Mouse (Mus musculus) lung, postnatal 14 days (tissue): ENCODE data around the gene Acr.

Experiments
- DNase-seq: peaks from one replicate; pipeline ENCODE4 v3.0.0; 2021

Gene Acr

DNA sequence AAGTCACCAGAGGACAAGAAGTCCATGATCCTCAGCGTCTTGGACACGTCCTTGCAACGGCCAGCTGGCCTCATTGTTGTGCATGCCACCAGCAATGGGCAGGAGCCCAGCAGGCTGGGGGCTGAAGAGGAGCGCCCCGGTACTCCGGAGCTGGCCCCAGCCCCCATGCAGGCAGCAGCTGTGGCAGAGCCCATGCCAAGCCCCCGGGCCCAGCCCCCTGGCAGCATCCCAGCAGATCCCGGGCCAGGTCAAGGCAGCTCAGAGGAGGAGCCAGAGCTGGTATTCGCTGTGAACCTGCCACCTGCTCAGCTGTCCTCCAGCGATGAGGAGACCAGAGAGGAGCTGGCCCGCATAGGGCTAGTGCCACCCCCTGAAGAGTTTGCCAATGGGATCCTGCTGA is 19.3 kb upstream of the Acr start:
- no peak for DNase-seq

GRCm38 (mm10) chr15:89550506-89550905 is 17.6 kb upstream of the Acr start:
- no peak for DNase-seq

GRCm38 (mm10) chr15:89551733-89552132 is 16.4 kb upstream of the Acr start:
- DNase-seq = no peak

DNA sequence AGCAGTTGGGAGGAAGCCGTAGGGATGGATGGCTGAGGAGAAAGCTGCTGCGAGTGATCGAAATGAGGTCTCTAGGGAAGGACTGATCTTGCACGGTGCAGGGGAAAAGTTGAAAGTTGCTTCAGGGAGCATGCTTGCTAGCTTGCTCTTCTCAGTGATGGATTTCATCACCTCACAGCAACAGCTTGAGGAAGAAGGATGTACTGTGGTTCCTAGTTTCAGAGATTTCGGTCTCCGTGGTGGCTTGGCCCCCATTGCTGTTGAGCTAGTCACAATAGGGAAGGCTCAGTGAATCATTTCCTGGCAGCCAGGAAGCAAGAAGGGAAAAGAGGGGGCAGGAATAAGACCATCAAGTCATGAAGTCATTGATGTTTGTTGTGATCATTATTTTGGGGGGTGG is 12.5 kb upstream of the Acr start:
- no peak for DNase-seq

- DNase-seq = no peak
These were observed 11.5 kb upstream of the Acr start for GRCm38 (mm10) chr15:89556401-89557178.

GRCm38 (mm10) chr15:89557179-89557995 is 10.7 kb upstream of the Acr start:
- no peak for DNase-seq

DNA sequence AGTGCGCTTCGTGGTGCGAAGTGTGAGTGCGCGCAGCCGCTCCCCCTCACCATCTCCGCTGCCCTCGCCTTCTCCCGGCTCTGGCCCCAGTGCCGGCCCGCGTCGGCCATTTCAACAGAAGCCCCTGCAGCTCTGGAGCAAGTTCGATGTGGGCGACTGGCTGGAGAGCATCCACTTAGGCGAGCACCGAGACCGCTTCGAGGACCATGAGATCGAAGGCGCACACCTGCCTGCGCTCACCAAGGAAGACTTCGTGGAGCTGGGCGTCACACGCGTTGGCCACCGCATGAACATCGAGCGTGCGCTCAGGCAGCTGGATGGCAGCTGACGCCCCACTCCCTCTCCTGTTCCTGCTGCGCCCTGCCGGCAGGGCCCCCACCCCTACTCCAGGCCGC is 10.1 kb upstream of the Acr start:
- DNase-seq = no peak

GRCm38 (mm10) chr15:89559202-89559731 is 8.9 kb upstream of the Acr start:
- no peak for DNase-seq

GRCm38 (mm10) chr15:89572147-89572546 is 4.0 kb downstream of the Acr start:
- no peak for DNase-seq

DNA sequence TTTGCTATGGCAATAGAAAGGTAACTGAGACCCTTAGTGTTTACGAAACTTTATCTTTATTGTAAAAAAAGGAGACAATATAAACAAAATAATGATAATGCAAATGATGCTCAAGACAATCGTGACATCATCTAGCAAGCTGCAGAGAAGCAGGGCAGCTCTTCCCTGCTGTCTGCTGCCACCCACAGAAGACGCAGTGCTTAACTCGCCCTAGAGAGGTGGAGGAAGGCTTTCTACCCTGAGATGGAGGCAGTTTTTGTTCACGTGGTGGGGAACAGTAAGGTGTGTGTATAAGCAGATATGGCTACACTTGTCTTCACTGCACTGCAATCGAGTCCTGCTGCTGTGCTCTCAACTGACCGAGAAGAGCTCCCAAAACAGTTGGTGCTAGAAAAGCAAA is 14.4 kb downstream of the Acr start:
- DNase-seq = no peak

DNA sequence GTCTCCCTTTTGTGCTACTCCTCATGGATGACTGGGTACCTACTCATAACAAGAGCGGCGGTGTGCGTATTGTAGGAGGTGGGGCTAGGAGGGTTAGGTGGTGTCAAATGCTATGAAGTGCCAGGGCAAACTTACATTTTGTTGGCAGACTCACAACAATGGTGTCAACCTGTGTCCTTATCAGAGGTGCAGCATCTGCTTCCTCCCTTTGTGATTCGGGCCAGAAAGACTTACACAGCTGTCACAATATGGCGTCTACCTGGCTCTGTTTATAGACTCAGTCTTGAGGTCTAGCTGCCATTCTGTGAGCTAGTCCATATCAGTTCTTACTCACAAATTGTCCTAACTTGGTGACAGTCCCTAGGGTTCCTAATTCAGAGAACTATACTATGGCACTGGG is 17.0 kb downstream of the Acr start:
- no peak for DNase-seq

- DNase-seq = no peak
These were observed 17.5 kb downstream of the Acr start for GRCm38 (mm10) chr15:89585631-89586030.

DNA sequence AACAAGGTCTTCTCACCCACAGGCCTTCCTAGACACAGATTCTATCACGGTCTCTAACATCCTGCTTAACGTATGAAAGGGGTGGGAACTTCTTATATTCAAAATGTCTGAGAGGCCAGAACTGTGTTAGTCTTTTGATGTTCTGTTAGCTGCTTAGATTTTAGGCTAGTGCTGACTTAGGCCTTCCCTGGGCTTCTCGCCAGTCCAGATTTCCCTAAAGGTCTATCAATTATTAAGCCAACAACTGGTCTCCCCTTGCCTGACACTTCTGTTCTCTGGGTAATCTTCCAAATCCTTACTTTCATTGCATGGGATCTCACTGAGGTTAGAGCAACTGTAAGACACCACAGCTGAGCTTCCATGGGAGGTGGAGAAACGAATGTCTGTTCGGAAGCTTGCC is 21.0 kb downstream of the Acr start:
- DNase-seq = no peak

DNA sequence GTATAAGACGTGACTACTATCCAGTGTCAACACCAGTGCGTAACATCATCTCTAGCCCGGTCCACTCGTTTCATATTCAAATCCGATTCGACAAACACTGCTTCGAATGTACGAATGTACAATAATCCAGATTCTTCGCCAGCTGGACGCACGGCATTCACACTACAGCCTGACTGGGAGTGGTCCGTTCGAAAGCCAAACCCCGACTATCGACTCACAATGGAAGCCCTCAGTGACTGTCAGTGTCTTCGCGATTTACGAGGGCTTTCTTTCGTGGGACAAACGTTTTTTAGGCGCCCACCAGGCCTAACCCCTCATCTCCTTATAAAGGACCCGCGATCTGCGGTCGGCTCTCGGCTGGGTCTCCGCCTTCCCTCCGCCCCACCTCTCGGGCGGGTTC is 23.2 kb downstream of the Acr start:
- DNase-seq = peak; percentile 4

DNA sequence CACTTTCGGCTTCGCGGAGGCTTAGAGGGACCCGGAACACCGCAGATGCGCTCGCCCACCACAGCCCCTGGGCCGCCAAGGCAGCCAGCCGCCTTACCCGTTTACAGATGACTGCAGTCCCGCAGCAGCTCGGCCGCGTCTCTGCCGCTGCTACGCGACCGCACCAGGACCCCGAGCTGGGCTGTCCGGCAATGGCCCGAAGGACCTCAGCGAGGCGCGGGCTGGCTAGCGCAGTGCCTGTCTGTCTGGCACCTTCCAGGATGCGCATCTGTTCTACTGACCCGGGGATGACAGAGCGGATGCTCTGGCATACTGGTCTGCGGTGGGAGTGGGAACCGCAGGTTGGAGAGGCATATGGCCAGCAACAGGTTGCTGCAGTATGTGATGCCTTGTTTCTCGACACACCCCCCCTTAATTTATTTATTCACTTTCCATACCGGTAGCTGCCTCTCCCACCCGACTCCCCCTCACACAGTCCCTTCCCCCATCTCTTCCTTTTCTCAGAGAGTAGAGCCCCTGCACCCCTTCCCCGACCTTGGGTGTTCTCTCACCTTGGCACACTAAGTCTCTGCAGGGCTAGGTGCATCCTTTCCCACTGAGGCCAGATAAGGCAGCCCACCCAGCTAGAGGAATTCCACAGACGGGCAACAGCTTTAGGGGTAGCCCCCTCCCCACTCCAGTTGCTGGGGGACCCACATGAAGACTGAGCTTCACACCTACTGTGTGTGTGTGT is 23.8 kb downstream of the Acr start, which contains the start of gene Rabl2:
Gene Rabl2 (minus strand): TSS at position 201 of the 733 bp plus-strand sequence.
- peak; percentile 88 for DNase-seq

GRCm38 (mm10) chr15:89592548-89592947 is 24.4 kb downstream of the Acr start:
- DNase-seq = no peak

DNA sequence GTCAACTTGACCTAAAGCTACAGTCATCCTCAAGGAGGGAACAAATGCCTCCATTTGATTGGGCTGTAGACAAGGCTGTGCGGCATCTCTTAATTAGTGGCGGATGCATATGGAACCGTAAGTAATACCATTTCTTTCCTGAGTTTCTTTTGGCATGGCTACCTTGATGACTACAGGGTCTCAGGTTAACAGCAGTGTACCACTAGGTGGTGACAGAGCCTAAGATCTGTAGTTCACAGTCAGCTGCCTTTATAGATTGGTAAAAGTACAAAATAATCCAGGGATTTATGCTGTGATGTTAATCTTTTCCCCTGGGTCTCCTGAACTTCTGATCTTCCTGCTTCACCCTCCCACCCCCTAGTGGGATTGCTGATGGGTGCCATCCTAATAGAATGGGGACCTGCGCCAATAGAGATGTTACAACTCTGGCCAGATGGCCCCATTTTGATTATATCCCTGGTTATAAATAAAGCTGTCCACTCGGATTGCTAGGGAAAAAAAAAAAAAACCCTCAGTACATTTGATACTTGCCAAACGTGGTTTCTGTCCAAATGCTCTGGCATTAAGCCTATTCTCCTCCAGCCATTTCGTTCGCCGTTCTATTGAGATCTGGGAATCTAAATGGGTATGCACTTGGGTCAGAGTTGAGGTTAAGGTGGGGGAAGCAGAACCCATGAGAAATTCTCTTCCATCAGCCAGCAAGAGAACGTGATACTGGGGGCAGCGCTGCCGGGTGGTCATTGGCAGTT is 37.9 kb downstream of the Acr start:
- no peak for DNase-seq

DNA sequence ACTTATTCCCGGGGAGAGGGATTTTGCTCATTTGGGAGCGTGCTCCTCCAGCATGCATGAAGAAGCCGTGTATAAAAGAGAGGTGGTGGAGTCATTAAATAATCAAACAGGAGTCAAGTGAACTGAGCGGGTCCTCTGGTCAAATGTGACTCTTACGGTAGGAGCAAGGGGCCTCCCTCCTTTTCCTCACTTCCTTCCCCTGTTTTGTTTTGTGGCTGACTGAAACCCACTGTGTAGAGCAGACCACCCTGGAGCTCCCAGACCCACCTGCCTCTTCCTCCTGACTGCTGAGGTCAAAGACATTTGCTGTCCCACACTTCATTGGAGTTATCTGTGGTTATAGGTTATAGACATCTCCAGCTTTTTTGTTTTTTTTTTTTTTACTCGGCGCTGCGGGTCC is 39.4 kb downstream of the Acr start:
- no peak for DNase-seq

DNA sequence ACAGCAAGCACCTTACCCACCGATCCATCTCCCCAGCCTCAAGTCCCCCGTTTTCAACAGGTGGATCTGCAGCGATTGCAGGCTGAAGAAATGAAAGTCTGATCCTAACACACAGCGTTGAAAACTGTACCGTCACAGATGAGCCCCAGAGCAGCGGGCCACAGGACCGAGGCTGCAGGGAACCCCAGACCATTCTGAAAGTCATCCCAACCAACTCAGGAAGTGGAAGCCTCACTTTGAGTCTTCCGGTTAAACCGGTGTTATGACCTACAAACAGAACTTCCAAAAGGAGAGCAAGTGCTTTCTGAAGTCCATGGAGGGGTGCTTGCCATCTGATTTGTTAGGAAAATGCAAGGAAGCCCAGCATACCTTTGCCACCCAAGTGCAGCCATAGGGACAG is 39.8 kb downstream of the Acr start:
- no peak for DNase-seq

DNA sequence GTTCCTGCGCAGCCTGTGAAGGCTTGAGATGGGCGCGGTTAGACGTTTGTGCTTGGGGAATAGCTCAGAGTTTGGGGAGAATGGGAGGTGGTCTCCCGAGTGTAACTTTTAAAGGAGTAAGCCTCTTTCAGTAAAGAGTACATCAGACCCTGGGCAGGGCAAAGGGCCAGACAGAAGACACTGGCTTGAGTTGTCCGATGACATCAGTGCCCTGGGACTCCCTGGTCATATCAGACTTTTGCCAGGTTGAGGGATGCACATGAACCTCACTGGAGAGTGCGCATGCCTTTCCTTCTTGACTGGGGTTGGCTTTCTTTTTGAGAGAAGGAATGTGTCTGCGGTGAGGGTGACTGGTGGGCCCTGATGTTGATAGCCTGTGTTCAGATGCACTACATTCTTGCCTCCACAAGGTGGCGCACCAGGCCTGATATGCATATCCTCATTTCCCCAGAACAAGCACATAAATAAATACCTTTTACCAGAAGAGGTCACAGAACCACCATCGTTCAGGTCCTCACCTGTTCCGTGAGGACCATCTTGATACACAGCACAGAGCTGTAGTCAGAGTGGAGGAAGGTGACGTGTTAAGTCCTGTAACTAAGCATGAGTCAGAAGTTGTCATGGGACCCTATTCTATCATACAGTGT is 54.3 kb downstream of the Acr start:
- peak; percentile 7 for DNase-seq

DNA sequence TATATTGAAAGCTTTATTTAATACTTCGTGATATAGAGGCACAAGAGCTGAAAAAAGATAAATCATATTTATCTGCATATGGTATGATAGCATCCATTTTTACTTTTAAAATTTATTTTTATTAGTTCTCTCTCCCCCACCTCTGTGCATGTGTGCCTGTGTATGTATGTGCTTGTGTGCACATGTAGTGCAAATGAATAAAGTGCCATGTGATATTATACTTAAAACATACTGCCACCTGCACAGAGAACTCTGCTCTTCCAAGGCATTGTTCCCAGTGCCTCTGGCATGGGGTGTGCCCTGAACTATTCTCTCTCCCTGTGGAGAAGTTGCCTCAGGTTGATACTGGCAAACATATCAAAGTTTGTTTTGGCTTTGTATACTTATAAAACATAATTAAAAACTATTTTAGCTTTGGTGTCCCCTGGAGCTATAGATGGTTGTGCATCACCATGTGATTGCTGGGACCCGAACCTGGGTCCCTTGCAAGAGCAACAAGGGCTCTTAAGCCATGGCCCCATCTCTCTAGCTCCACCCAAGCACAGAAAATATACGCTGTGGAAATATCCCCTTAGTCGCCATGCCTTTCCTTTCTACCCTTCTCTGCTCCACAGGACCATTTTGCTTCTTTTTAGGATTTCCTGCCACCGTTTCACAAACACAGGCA is 55.0 kb downstream of the Acr start:
- DNase-seq = no peak

- peak; percentile 78 for DNase-seq
These were observed 55.5 kb downstream of the Acr start for GRCm38 (mm10) chr15:89623626-89623959.
